In the genomic region with DNA sequence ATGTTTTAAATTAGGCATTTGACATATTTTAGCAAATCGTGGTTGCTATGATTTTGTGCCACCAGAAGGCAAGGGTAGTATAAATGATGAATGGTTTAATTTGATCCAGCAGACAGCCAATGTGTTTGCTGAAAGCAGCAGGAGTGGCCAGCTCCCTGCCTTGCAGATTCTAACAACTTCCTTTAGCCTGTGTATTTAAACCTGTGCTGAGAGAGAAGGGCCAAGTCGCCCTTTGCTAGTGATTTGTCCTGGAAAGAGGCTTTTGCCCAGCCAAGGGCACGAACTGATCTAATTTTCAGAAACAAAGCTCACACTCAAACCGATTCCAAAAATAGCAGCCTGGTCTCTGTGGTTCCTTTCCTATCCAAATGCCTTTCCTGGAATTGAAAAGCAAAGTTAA, we compare ENCODE assay signal across 10 mouse cellular contexts. TPM values are rescaled to one million over a fixed set of nuclear protein-coding genes. Genes with fewer than 3 reads are reported as not detected.
DNase-seq lines count a peak whose midpoint lies in the region; TF ChIP-seq lines count a peak whose summit lies in the region.
"Had no signal": no experiment of that assay in that cellular context is flagged by ENCODE, and none has a peak within 500 bp of the region (broad histone marks: within the 10 kb centered on the region; RNA-seq: fewer than 3 reads in every experiment).

No protein-coding gene starts in this region.

- no peak overlapping the region for H3K27ac ChIP-seq in kidney, adult 2 months (ENCODE audit: insufficient read depth, low read depth, low read length)

- H3K4me1 ChIP-seq in kidney, adult 2 months (ENCODE audit: control insufficient read depth, insufficient read depth, low read length), result no peaks in the 10 kb centered on the region

- no peak for TF ChIP-seq CTCF in kidney, adult 2 months (conservative IDR thresholded peaks at IDR 0.05; ENCODE audit: insufficient read depth, insufficient read length, low read depth, low read length)

- no peak for TF ChIP-seq POLR2A in kidney, adult 2 months (IDR thresholded peaks at IDR 0.05; ENCODE audit: low read depth, low read length)

- peak; percentile 6 to 66 for DNase-seq in adrenal gland, adult (ENCODE audit: inconsistent age in 2 of 2, low spot score in 1 of 2)
- no peak for DNase-seq in adrenal gland, postnatal 10 days
- DNase-seq in kidney, adult 2 months, result peak; percentile 30
- no peak for DNase-seq in kidney, adult 9 months
- peak; percentile 23 for DNase-seq in heart, adult 8-10 months (ENCODE audit: low spot score)
- DNase-seq in kidney, postnatal 14 days, result peak; percentile 14
- DNase-seq in left cerebral cortex, postnatal 14 days (ENCODE audit: low spot score in 2 of 2), result no peak
- no peak for DNase-seq in right cerebral cortex, adult 2 months (ENCODE audit: low spot score in 2 of 2)
- DNase-seq: cerebellum, adult 11 months had no signal

- WGBS in kidney, adult 2 months, result 12% methylated on average over 4 of the region's 4 CpGs

- intact Hi-C loops in left cerebral cortex, postnatal 14 days (cut with DNase I), result no loop called here

- H3K36me3 ChIP-seq in kidney, adult 2 months (ENCODE audit: control insufficient read depth, insufficient read depth, low read length), result no peaks in the 10 kb centered on the region

- H3K4me3 ChIP-seq in kidney, adult 2 months (ENCODE audit: insufficient read depth, low read depth, low read length), result no peak overlapping the region

- no peaks in the 10 kb centered on the region for H3K27me3 ChIP-seq in kidney, adult 2 months (replicated peaks; ENCODE audit: control insufficient read depth, insufficient read depth, low read length)

RNA-seq across cellular contexts. Expression of a gene that starts 29.4 kb away (rescaled TPM):
- 10 to 100 TPM in 1 of 2 experiments, 1 to 10 TPM in 1; 6.6 to 10.5 TPM for total RNA-seq in adrenal gland, postnatal 10 days (2021)
- polyA plus RNA-seq in kidney, adult 2 months (2012; rRNA removed), result 3.7 and 3.8 TPM in 2 replicates
- 1 to 10 TPM; 1.1 to 3.6 (median 2.1) TPM for total RNA-seq in heart, adult 8-10 months (2022)
- under 1 TPM; 0.57 to 0.61 TPM for total RNA-seq in left cerebral cortex, postnatal 14 days (2021)
- total RNA-seq: megakaryocyte-erythroid progenitor cell, adult 5-6 weeks had no signal

Comparison
In these comparisons a context has a peak if more than half of its experiments do, and no peak if none do; other contexts are left out.
1. DNase-seq: peak in adrenal gland, adult (2 of 2), kidney, adult 2 months (single experiment), heart, adult 8-10 months (single experiment) and kidney, postnatal 14 days (single experiment); none in adrenal gland, postnatal 10 days (single experiment), kidney, adult 9 months (single experiment), left cerebral cortex, postnatal 14 days (0 of 2) and right cerebral cortex, adult 2 months (0 of 2).